Mouse (Mus musculus) megakaryocyte, embryonic 14.5 days (primary cell): ENCODE data around the gene Btnl10. TPM values are rescaled to one million over a fixed set of nuclear protein-coding genes. Genes with fewer than 3 reads are reported as not detected.

Experiments used
- H3K27me3 ChIP-seq: replicated peaks from 2 replicates; pipeline ENCODE3; 2012; ENCODE audit warnings: inconsistent platforms
- H3K36me3 ChIP-seq: replicated peaks from 2 replicates; pipeline ENCODE3; 2012; ENCODE audit warnings: low read length, inconsistent platforms, mixed read lengths
- H3K4me1 ChIP-seq: 2 replicates; pipeline ENCODE4 v1.6.1; 2012; ENCODE audit warnings: inconsistent platforms
- H3K4me3 ChIP-seq: replicated peaks from 2 replicates; pipeline ENCODE3; 2012; ENCODE audit warnings: moderate library complexity, mild to moderate bottlenecking, inconsistent platforms
- H3K9me3 ChIP-seq: 2 replicates; pipeline ENCODE4 v1.6.1; 2012; ENCODE audit warnings: inconsistent platforms
- FLI1 ChIP-seq: IDR thresholded peaks from 2 replicates; pipeline ENCODE4 v1.6.1; 2012; ENCODE audit warnings: low read length, inconsistent platforms, mixed read lengths
- GATA1 ChIP-seq: IDR thresholded peaks from 3 replicates; pipeline ENCODE4 v1.6.1; 2012; ENCODE audit warnings: mixed read lengths, low read length, inconsistent platforms, borderline replicate concordance
- polyA plus RNA-seq: library from polyadenylated mRNA; stranded (reverse); fragments of >175 nt; gene quantifications from 2 replicates; pipeline ENCODE4 v1.2.3, GENCODE M21; 2012; ENCODE audit warnings: low replicate concordance; ENCODE audit not compliant: insufficient read depth

Gene Btnl10
- polyA plus RNA-seq, 1 experiment: not detected

- Histone ChIP-seq H3K27me3 (peaks cover 8% of the 10 kb centered on the region), H3K36me3 (peaks cover 40% of the 10 kb centered on the region), H3K4me3 (no peak overlapping the region), H3K4me1 (peaks cover 53% of the 10 kb centered on the region), H3K9me3 (no peaks in the 10 kb centered on the region)
- TF ChIP-seq FLI1 (no peak), GATA1 (no peak)
Measured at GRCm38 (mm10) chr11:58929641-58930040, 11.9 kb downstream of the Btnl10 start.

GRCm38 (mm10) chr11:58930254-58930653 lies 12.5 kb downstream of the Btnl10 start:
- peaks cover 44% of the 10 kb centered on the region for H3K36me3 ChIP-seq
- peaks cover 5% of the 10 kb centered on the region for H3K27me3 ChIP-seq
- H3K9me3 ChIP-seq: no peaks in the 10 kb centered on the region
- H3K4me3 ChIP-seq: no peak overlapping the region
- peaks cover 53% of the 10 kb centered on the region for H3K4me1 ChIP-seq
- no peak for TF ChIP-seq FLI1
- no peak for TF ChIP-seq GATA1

- Histone ChIP-seq H3K4me1 (peaks cover 61% of the 10 kb centered on the region), H3K36me3 (peaks cover 55% of the 10 kb centered on the region), H3K9me3 (no peaks in the 10 kb centered on the region), H3K4me3 (no peak overlapping the region), H3K27me3 (no peaks in the 10 kb centered on the region)
- TF ChIP-seq GATA1 (no peak), FLI1 (no peak)
Measured at GRCm38 (mm10) chr11:58931576-58931975, 13.9 kb downstream of the Btnl10 start.

GRCm38 (mm10) chr11:58937909-58938308 lies 20.2 kb downstream of the Btnl10 start:
- H3K27me3 ChIP-seq: peaks cover 6% of the 10 kb centered on the region
- peaks cover 39% of the 10 kb centered on the region for H3K4me1 ChIP-seq
- H3K36me3 ChIP-seq: peaks cover 40% of the 10 kb centered on the region
- TF ChIP-seq GATA1 (no peak), FLI1 (no peak)
- peaks cover 4% of the 10 kb centered on the region; the same call in 1 of the 2 replicates for H3K9me3 ChIP-seq
- peak overlapping the region; percentile 99 for H3K4me3 ChIP-seq

GRCm38 (mm10) chr11:58938322-58939087 lies 20.8 kb downstream of the Btnl10 start, which contains the start of gene Rnf187:
Gene Rnf187, minus strand, starts transcription at chr11:58938916.
- Histone ChIP-seq H3K4me3 (peak within 1 kb of the TSS; percentile 99), H3K36me3 (peaks cover 34% of the 10 kb centered on the region), H3K27me3 (peaks cover 9% of the 10 kb centered on the region), H3K9me3 (peaks cover 4% of the 10 kb centered on the region; the same call in 1 of the 2 replicates), H3K4me1 (peaks cover 39% of the 10 kb centered on the region)
- no peak for TF ChIP-seq FLI1

GRCm38 (mm10) chr11:58939088-58939439 lies 21.4 kb downstream of the Btnl10 start:
- peaks cover 42% of the 10 kb centered on the region for H3K4me1 ChIP-seq
- H3K4me3 ChIP-seq: peak overlapping the region; percentile 99
- H3K9me3 ChIP-seq: peaks cover 4% of the 10 kb centered on the region; the same call in 1 of the 2 replicates
- H3K27me3 ChIP-seq: peaks cover 13% of the 10 kb centered on the region
- peaks cover 29% of the 10 kb centered on the region for H3K36me3 ChIP-seq
- no peak for TF ChIP-seq FLI1
- TF ChIP-seq GATA1: no peak

- Histone ChIP-seq H3K27me3 (peaks cover 52% of the 10 kb centered on the region), H3K36me3 (no peaks in the 10 kb centered on the region), H3K4me3 (no peak overlapping the region), H3K9me3 (peaks cover 4% of the 10 kb centered on the region; the same call in 1 of the 2 replicates), H3K4me1 (peaks cover 29% of the 10 kb centered on the region)
- TF ChIP-seq FLI1: no peak
- TF ChIP-seq GATA1: no peak
Measured at GRCm38 (mm10) chr11:58944136-58944535, 26.4 kb downstream of the Btnl10 start.

- Histone ChIP-seq H3K27me3 (peaks cover 76% of the 10 kb centered on the region), H3K4me1 (peaks cover 26% of the 10 kb centered on the region), H3K36me3 (no peaks in the 10 kb centered on the region), H3K9me3 (no peaks in the 10 kb centered on the region), H3K4me3 (no peak overlapping the region)
- TF ChIP-seq FLI1 (no peak), GATA1 (no peak)
Measured at GRCm38 (mm10) chr11:58947306-58947705, 29.6 kb downstream of the Btnl10 start.

GRCm38 (mm10) chr11:58947798-58948528 lies 30.3 kb downstream of the Btnl10 start:
- no peaks in the 10 kb centered on the region for H3K36me3 ChIP-seq
- H3K4me3 ChIP-seq: peak overlapping the region; percentile 87
- H3K4me1 ChIP-seq: peaks cover 27% of the 10 kb centered on the region
- H3K27me3 ChIP-seq: peaks cover 73% of the 10 kb centered on the region
- no peaks in the 10 kb centered on the region for H3K9me3 ChIP-seq
- no peak for TF ChIP-seq FLI1
- TF ChIP-seq GATA1: no peak
